In the genomic region with DNA sequence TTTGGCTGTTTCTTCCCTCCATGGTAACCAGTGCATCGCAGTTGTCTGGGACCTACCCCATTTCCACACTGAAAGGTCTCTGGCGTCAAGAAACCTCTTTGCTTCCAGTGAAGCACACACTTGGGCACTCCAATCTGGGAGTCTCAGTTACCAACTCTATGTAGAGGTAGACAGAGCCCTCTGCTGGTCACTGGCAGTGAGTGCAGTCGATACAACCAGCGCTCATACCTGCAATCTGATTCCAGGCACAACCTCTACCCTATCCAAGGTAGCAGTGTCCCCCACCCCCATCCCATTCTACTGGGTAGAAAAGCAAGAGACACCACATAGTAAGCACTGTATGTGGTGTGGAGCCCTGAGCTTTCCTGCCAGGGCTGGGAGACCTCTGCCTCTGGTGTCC, we compare ENCODE assay signal across 8 mouse cellular contexts. TPM values are rescaled to one million over a fixed set of nuclear protein-coding genes. Genes with fewer than 3 reads are reported as not detected.
DNase-seq lines count a peak whose midpoint lies in the region; ATAC-seq and TF ChIP-seq lines count a peak whose summit lies in the region.

No protein-coding gene starts in this region.

- TF ChIP-seq CTCF in ES-Bruce4 (IDR thresholded peaks at IDR 0.05; ENCODE audit: low read depth, low read length) = peak; percentile 90

- intact Hi-C loops in heart, postnatal 14 days (cut with DNase I) = loop anchor here (1.0 to 5.0 kb wide), 4 partner anchors 45 to 370 kb away; no protein-coding TSS in a partner anchor

- DNase-seq in adrenal gland, postnatal 36 days = peak; percentile 63 to 79
- peak; percentile 83 for DNase-seq in embryonic facial prominence, embryonic 14.5 days (ENCODE audit: low spot score)
- peak; percentile 66 to 78 for DNase-seq in heart, postnatal 14 days
- peak; percentile 72 to 82 for DNase-seq in kidney, postnatal 36 days
- DNase-seq in ovary, adult 18-20 months (ENCODE audit: low spot score) = peak; percentile 47
- DNase-seq in thymus, postnatal 4 days = peak; percentile 65

- no peaks in the 10 kb centered on the region for H3K4me1 ChIP-seq in ES-Bruce4 (ENCODE audit: control insufficient read depth, insufficient read depth, low read length)
- peaks cover 6% of the 10 kb centered on the region; the same call in 1 of the 2 replicates for H3K4me1 ChIP-seq in embryonic facial prominence, embryonic 14.5 days (ENCODE audit: control insufficient read depth, insufficient read depth, low read length)
- peaks cover 9% of the 10 kb centered on the region for H3K4me1 ChIP-seq in liver, embryonic 16.5 days (ENCODE audit: control insufficient read depth, low read depth, low read length)

- H3K27me3 ChIP-seq in ES-Bruce4 (ENCODE audit: control insufficient read depth, insufficient read depth, low read length, poor library complexity, severe bottlenecking) = no peaks in the 10 kb centered on the region
- no peaks in the 10 kb centered on the region; the same call in none of the 2 replicates for H3K27me3 ChIP-seq in embryonic facial prominence, embryonic 14.5 days (replicated peaks; ENCODE audit: control insufficient read depth, insufficient read depth, low read length)
- peaks cover 8% of the 10 kb centered on the region; the same call in 1 of the 2 replicates for H3K27me3 ChIP-seq in liver, embryonic 16.5 days (ENCODE audit: control insufficient read depth, insufficient read depth, low read depth, low read length)

- H3K36me3 ChIP-seq in ES-Bruce4 (ENCODE audit: control insufficient read depth, insufficient read depth, low read length, poor library complexity, severe bottlenecking) = no peaks in the 10 kb centered on the region
- H3K36me3 ChIP-seq in embryonic facial prominence, embryonic 14.5 days (ENCODE audit: control insufficient read depth, insufficient read depth, low read length) = no peaks in the 10 kb centered on the region
- no peaks in the 10 kb centered on the region for H3K36me3 ChIP-seq in liver, embryonic 16.5 days (ENCODE audit: control insufficient read depth, insufficient read depth)

- TF ChIP-seq POLR2A in ES-Bruce4 (IDR thresholded peaks at IDR 0.05; ENCODE audit: insufficient read depth, low read length) = no peak

- no peak overlapping the region for H3K27ac ChIP-seq in ES-Bruce4 (ENCODE audit: insufficient read depth, low read length)
- H3K27ac ChIP-seq in embryonic facial prominence, embryonic 14.5 days (replicated peaks; ENCODE audit: low read depth, low read length) = no peak overlapping the region
- H3K27ac ChIP-seq in liver, embryonic 16.5 days (ENCODE audit: low read length) = no peak overlapping the region

- ATAC-seq in embryonic facial prominence, embryonic 14.5 days (ENCODE audit: low read depth) = peak; percentile 28; the same call in 1 of the 2 replicates
- ATAC-seq in liver, embryonic 16.5 days (ENCODE audit: low read depth) = 0 out of 2 replicates have a peak, but pooled peaks have one; percentile 30

- 8% methylated on average over 4 of the region's 4 CpGs for WGBS in embryonic facial prominence, embryonic 14.5 days
- WGBS in liver, embryonic 16.5 days (ENCODE audit: insufficient replicate concordance) = 6% methylated on average over 4 of the region's 4 CpGs

- no peak overlapping the region for H3K4me3 ChIP-seq in ES-Bruce4 (ENCODE audit: low read depth, low read length)
- no peak overlapping the region for H3K4me3 ChIP-seq in embryonic facial prominence, embryonic 14.5 days (ENCODE audit: low read depth, low read length)
- H3K4me3 ChIP-seq in liver, embryonic 16.5 days (ENCODE audit: low read depth, low read length) = no peak overlapping the region

- no peaks in the 10 kb centered on the region for H3K9me3 ChIP-seq in ES-Bruce4 (replicated peaks; ENCODE audit: control insufficient read depth, insufficient read depth, low read length, poor library complexity, severe bottlenecking)
- H3K9me3 ChIP-seq in embryonic facial prominence, embryonic 14.5 days (ENCODE audit: control insufficient read depth, low read length) = no peaks in the 10 kb centered on the region
- H3K9me3 ChIP-seq in liver, embryonic 16.5 days (replicated peaks; ENCODE audit: control insufficient read depth, low read length) = no peaks in the 10 kb centered on the region

- no peak overlapping the region for H3K9ac ChIP-seq in ES-Bruce4 (ENCODE audit: low read depth, poor library complexity, severe bottlenecking)
- H3K9ac ChIP-seq in embryonic facial prominence, embryonic 14.5 days (ENCODE audit: low read depth, low read length) = no peak overlapping the region
- no peak overlapping the region for H3K9ac ChIP-seq in liver, embryonic 16.5 days (ENCODE audit: low read depth, low read length)

- TF ChIP-seq EP300 in ES-Bruce4 (IDR thresholded peaks at IDR 0.05; ENCODE audit: insufficient read depth, low read depth, low read length) = no peak

- no peak overlapping the region for H3K4me2 ChIP-seq in embryonic facial prominence, embryonic 14.5 days (ENCODE audit: low read depth, low read length)
- no peak overlapping the region for H3K4me2 ChIP-seq in liver, embryonic 16.5 days (ENCODE audit: low read depth, low read length)

RNA-seq across cellular contexts. Expression of a gene that starts 3.7 kb away (rescaled TPM):
- polyA plus RNA-seq in ES-Bruce4 (2011; ENCODE audit: insufficient read depth, insufficient read length, low read depth, missing spikeins) = not detected in 2 replicates
- 1 to 10 TPM; 5.3 to 9.9 TPM for total RNA-seq in adrenal gland, postnatal 36 days (2021)
- polyA plus RNA-seq in embryonic facial prominence, embryonic 14.5 days (2014; fragmentation: Nextera tagmentation; extraction: Ambion mirVana) = 0.36 and 0.50 TPM in 2 replicates
- total RNA-seq in heart, postnatal 14 days (2021) = 10 to 100 TPM; 12.8 to 17.8 TPM
- polyA plus RNA-seq in liver, embryonic 16.5 days (2015; fragmentation: Nextera tagmentation; extraction: Ambion mirVana) = 0.01 TPM in 1 of 2 replicates, not detected in the other

RNA-seq across cellular contexts. Expression of a gene that starts 52.7 kb away (rescaled TPM):
- 36.4 and 40.8 TPM in 2 replicates for polyA plus RNA-seq in ES-Bruce4 (2011; ENCODE audit: insufficient read depth, insufficient read length, low read depth, missing spikeins)
- 10 to 100 TPM; 33.9 to 40.8 TPM for total RNA-seq in adrenal gland, postnatal 36 days (2021)
- 14.2 and 14.8 TPM in 2 replicates for polyA plus RNA-seq in embryonic facial prominence, embryonic 14.5 days (2014; fragmentation: Nextera tagmentation; extraction: Ambion mirVana)
- total RNA-seq in heart, postnatal 14 days (2021) = 10 to 100 TPM; 43.4 to 51.9 TPM
- 13.0 and 16.9 TPM in 2 replicates for polyA plus RNA-seq in liver, embryonic 16.5 days (2015; fragmentation: Nextera tagmentation; extraction: Ambion mirVana)

RNA-seq across cellular contexts. Expression of a gene that starts 53.0 kb away (rescaled TPM):
- 55.0 and 58.7 TPM in 2 replicates for polyA plus RNA-seq in ES-Bruce4 (2011; ENCODE audit: insufficient read depth, insufficient read length, low read depth, missing spikeins)
- 10 to 100 TPM; 61.1 to 72.5 TPM for total RNA-seq in adrenal gland, postnatal 36 days (2021)
- 86.7 and 100 TPM in 2 replicates for polyA plus RNA-seq in embryonic facial prominence, embryonic 14.5 days (2014; fragmentation: Nextera tagmentation; extraction: Ambion mirVana)
- 10 to 100 TPM; 74.5 to 86.9 TPM for total RNA-seq in heart, postnatal 14 days (2021)
- polyA plus RNA-seq in liver, embryonic 16.5 days (2015; fragmentation: Nextera tagmentation; extraction: Ambion mirVana) = 48.0 and 60.6 TPM in 2 replicates
